Mouse (Mus musculus): ENCODE measurements at regions not wholly inside any gene's neighbourhood (a gene's known extent, or its start where the extent isn't known, plus 50 kb on each side); places are given as distances from the start of the nearest gene placed in this dataset.

DNA sequence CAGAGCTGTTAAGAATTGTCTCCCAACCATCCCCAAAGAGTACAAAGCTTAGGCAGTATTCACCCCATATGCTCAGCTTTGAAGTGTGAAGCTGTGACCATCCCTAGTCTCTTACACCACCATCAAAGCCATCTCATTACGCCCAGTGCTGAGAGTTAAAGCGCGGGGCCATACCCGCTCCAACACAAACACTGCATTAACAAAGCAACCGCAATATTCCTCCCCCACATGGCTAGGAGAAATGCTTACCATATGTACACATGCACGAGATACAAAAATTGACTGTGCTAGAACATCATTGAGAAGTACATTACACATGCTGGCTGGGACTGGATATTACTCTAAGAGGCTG, 75.5 kb upstream of the 1700066M21Rik start:
- no peak for TF ChIP-seq CTCF (IDR thresholded peaks at IDR 0.05; ENCODE audit: extremely low read depth, insufficient read depth, insufficient read length, insufficient replicate concordance)
- no peak for TF ChIP-seq POLR2A (IDR thresholded peaks at IDR 0.05; ENCODE audit: low read depth, low read length)

Measured in spleen, adult 2 months (tissue).